In the genomic region with DNA sequence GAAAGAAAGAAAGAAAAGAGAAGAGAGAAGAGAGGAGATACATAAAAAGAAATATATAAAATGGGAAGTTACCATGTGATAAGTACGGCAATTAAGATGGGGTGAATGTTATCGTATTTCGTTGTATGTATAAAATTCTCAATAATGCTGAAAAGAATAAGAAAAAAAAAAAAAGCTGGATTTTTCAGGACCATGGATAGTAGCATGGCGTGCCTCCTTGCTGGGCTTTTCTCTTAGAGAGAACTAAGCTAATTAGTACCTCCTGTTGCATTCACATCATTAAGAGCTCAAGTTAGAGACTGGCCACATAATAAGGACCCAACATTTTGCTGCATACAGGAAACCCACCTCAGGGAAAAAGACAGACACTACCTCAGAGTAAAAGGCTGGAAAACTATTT, we compare ENCODE assay signal across 22 mouse cellular contexts.
DNase-seq lines count a peak whose midpoint lies in the region; ATAC-seq and TF ChIP-seq lines count a peak whose summit lies in the region.
"Had no signal": no experiment of that assay in that cellular context is flagged by ENCODE, and none has a peak within 500 bp of the region (broad histone marks: within the 10 kb centered on the region; RNA-seq: fewer than 3 reads in every experiment).

No protein-coding gene starts in this region.

- H3K27me3 ChIP-seq in embryonic facial prominence, embryonic 11.5 days (ENCODE audit: control insufficient read depth, insufficient read depth, low read length), result no peaks in the 10 kb centered on the region
- no peaks in the 10 kb centered on the region for H3K27me3 ChIP-seq in embryonic facial prominence, embryonic 10.5 days (replicated peaks; ENCODE audit: low read depth, poor library complexity, severe bottlenecking)
- H3K27me3 ChIP-seq: CH12.LX; embryonic facial prominence, embryonic 15.5 days; heart, embryonic 12.5 days had no signal

- H3K4me3 ChIP-seq in embryonic facial prominence, embryonic 11.5 days (ENCODE audit: low read depth, low read length), result no peak overlapping the region
- H3K4me3 ChIP-seq in embryonic facial prominence, embryonic 10.5 days, result no peak overlapping the region
- no peak overlapping the region for H3K4me3 ChIP-seq in ES-E14 (ENCODE audit: insufficient read depth in 1 of 2, low read depth in 1 of 2, low read length in 2 of 2, poor library complexity in 1 of 2, severe bottlenecking in 1 of 2)
- H3K4me3 ChIP-seq: embryonic facial prominence, embryonic 15.5 days; erythroblast, embryonic 14.5 days; forebrain, embryonic 10.5 days; heart, embryonic 12.5 days; hindbrain, embryonic 10.5 days had no signal

- in situ Hi-C loops in ES-E14 (cut with MboI; ENCODE audit: low sequenced_read_pairs in 2 of 2, unreplicated experiment in 2 of 2), result no loop called here

- ATAC-seq in embryonic facial prominence, embryonic 11.5 days (replicated peaks; ENCODE audit: insufficient number of reproducible peaks, low FRiP score, low TSS enrichment, low read depth), result no peak
- ATAC-seq: forebrain, embryonic 16.5 days; intestine, embryonic 16.5 days; Patski had no signal

- H3K9me3 ChIP-seq in embryonic facial prominence, embryonic 11.5 days (replicated peaks; ENCODE audit: control insufficient read depth, low read length), result no peaks in the 10 kb centered on the region
- no peaks in the 10 kb centered on the region for H3K9me3 ChIP-seq in embryonic facial prominence, embryonic 10.5 days
- no peaks in the 10 kb centered on the region for H3K9me3 ChIP-seq in ES-E14 (ENCODE audit: control insufficient read depth, insufficient read depth, low read depth, low read length)
- H3K9me3 ChIP-seq: embryonic facial prominence, embryonic 15.5 days; forebrain, embryonic 10.5 days; heart, embryonic 12.5 days; hindbrain, embryonic 10.5 days had no signal

- H3K36me3 ChIP-seq in embryonic facial prominence, embryonic 11.5 days (replicated peaks; ENCODE audit: control insufficient read depth, insufficient read depth, low read depth, low read length), result no peaks in the 10 kb centered on the region
- no peaks in the 10 kb centered on the region for H3K36me3 ChIP-seq in embryonic facial prominence, embryonic 10.5 days (replicated peaks)
- H3K36me3 ChIP-seq in ES-E14 (ENCODE audit: control insufficient read depth, insufficient read depth, low read length, poor library complexity, severe bottlenecking), result no peaks in the 10 kb centered on the region
- H3K36me3 ChIP-seq: embryonic facial prominence, embryonic 15.5 days; forebrain, embryonic 10.5 days; heart, embryonic 12.5 days; hindbrain, embryonic 10.5 days had no signal

- H3K4me1 ChIP-seq in embryonic facial prominence, embryonic 11.5 days (ENCODE audit: control insufficient read depth, insufficient read depth, low read length), result no peaks in the 10 kb centered on the region
- no peaks in the 10 kb centered on the region for H3K4me1 ChIP-seq in embryonic facial prominence, embryonic 10.5 days
- no peaks in the 10 kb centered on the region for H3K4me1 ChIP-seq in ES-E14 (ENCODE audit: control insufficient read depth in 2 of 2, insufficient read depth in 2 of 2, low read length in 2 of 2, poor library complexity in 1 of 2)
- H3K4me1 ChIP-seq: embryonic facial prominence, embryonic 15.5 days; forebrain, embryonic 10.5 days; heart, embryonic 12.5 days; hindbrain, embryonic 10.5 days had no signal

- no peak overlapping the region for H3K4me2 ChIP-seq in embryonic facial prominence, embryonic 11.5 days (ENCODE audit: low read depth, low read length)
- H3K4me2 ChIP-seq: embryonic facial prominence, embryonic 15.5 days; heart, embryonic 12.5 days; hindbrain, embryonic 14.5 days had no signal

- no peak overlapping the region for H3K9ac ChIP-seq in embryonic facial prominence, embryonic 11.5 days (replicated peaks; ENCODE audit: low read length)
- H3K9ac ChIP-seq in ES-E14 (ENCODE audit: insufficient read depth, low read depth, low read length, poor library complexity, severe bottlenecking), result no peak overlapping the region
- H3K9ac ChIP-seq: embryonic facial prominence, embryonic 15.5 days; heart, embryonic 12.5 days; hindbrain, embryonic 14.5 days had no signal

- H3K27ac ChIP-seq in embryonic facial prominence, embryonic 11.5 days (replicated peaks; ENCODE audit: low read depth, low read length), result no peak overlapping the region
- H3K27ac ChIP-seq in embryonic facial prominence, embryonic 10.5 days (replicated peaks), result no peak overlapping the region
- no peak overlapping the region for H3K27ac ChIP-seq in ES-E14 (ENCODE audit: insufficient read depth, low read depth, low read length, poor library complexity, severe bottlenecking)
- H3K27ac ChIP-seq: embryonic facial prominence, embryonic 15.5 days; forebrain, embryonic 10.5 days; hindbrain, embryonic 10.5 days; hindbrain, embryonic 14.5 days had no signal

- peak; percentile 55 for DNase-seq in embryonic facial prominence, embryonic 11.5 days (ENCODE audit: low spot score)
- no peak for DNase-seq in embryonic facial prominence, embryonic 10.5 days (ENCODE audit: low spot score)
- no peak for DNase-seq in ES-E14 (ENCODE audit: low read depth, low spot score)
- DNase-seq in Muller cell, postnatal 12 days (ENCODE audit: inconsistent ontology term), result peak; percentile 2
- DNase-seq in hindlimb bud, embryonic 11.5 days (ENCODE audit: extremely low spot score, low read depth, low spot score), result peak; percentile 2
- DNase-seq in right cerebral cortex, postnatal 14 days, result no peak
- DNase-seq: adrenal gland, adult 2 months; adrenal gland, postnatal 25 days; cerebellum, adult 18-20 months; cerebellum, adult 9-11 months; cerebellum, postnatal 36 days; gastrocnemius, postnatal 14 days had no signal

- 83% methylated on average over 4 of the region's 4 CpGs for WGBS in embryonic facial prominence, embryonic 11.5 days
- 75% methylated on average over 4 of the region's 4 CpGs for WGBS in embryonic facial prominence, embryonic 10.5 days

TF ChIP-seq in ES-E14, 5 proteins besides CTCF, POLR2A, EP300 and RAD21:
- TF ChIP-seq CHD2 (IDR thresholded peaks at IDR 0.05; ENCODE audit: low read depth, low read length) (no peak), ZNF384 (IDR thresholded peaks at IDR 0.05; ENCODE audit: low read depth, low read length) (peak; percentile 87)

Comparison
In these comparisons a context has a peak if more than half of its experiments do, and no peak if none do; other contexts are left out.
1. DNase-seq: peak in embryonic facial prominence, embryonic 11.5 days (single experiment), Muller cell, postnatal 12 days (single experiment) and hindlimb bud, embryonic 11.5 days (single experiment); none in embryonic facial prominence, embryonic 10.5 days (single experiment), ES-E14 (single experiment) and right cerebral cortex, postnatal 14 days (single experiment).